Mouse (Mus musculus): ENCODE measurements at regions not wholly inside any gene's neighbourhood (a gene's known extent, or its start where the extent isn't known, plus 50 kb on each side); places are given as distances from the start of the nearest gene placed in this dataset.

DNA sequence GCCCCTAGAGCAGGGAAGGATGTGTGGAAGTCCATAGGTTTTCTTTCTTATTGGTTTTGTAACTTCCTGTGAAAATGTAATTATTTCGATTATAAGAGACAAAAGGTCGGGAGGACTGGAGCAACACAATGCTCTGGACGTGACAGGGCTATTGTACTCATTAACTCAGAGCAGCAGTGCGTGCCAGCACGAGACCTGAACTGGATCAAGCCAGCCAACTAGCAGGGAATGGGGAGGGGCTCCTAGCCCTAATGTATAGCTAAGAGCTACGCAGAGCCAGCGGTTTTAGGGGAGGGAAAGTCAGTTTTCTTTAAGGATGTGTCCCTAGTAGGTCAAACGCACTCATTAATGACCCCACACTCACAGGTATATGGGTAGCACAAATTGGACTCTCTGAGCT, 137.2 kb upstream of the Map3k7 start:
- TF ChIP-seq CTCF (IDR thresholded peaks at IDR 0.05; ENCODE audit: low read depth, low read length) = no peak
- TF ChIP-seq POLR2A (IDR thresholded peaks at IDR 0.05; ENCODE audit: extremely low read depth, insufficient read depth, low read length) = no peak
